Mouse (Mus musculus) thymus, postnatal 10 days (tissue): Measurements from ENCODE around the gene Olfr116.

ENCODE experiments used
- DNase-seq, 2 experiments: peaks; one replicate each; pipeline ENCODE4 v3.0.0; 2021; ENCODE audit warnings: low spot score in 2 of 2

Gene Olfr116

GRCm38 (mm10) chr17:37627009-37627408 is at the start of gene Olfr116, which contains the start of gene Olfr115:
Gene Olfr116, minus strand, starts transcription at chr17:37627199.
Gene Olfr115, minus strand, starts transcription at chr17:37627109.
- no peak for DNase-seq

GRCm38 (mm10) chr17:37666688-37667087 is 39.7 kb upstream of the Olfr116 start, which contains the start of gene Olfr118:
Gene Olfr118, plus strand, starts transcription at chr17:37666988.
- no peak for DNase-seq

GRCm38 (mm10) chr17:37663682-37664081 is 36.7 kb upstream of the Olfr116 start, which contains the start of gene Olfr117:
Gene Olfr117, minus strand, starts transcription at chr17:37663782.
- no peak for DNase-seq

GRCm38 (mm10) chr17:37592643-37593042 is 34.4 kb downstream of the Olfr116 start, which contains the start of gene Olfr114:
Gene Olfr114, minus strand, starts transcription at chr17:37592743.
- no peak for DNase-seq

- no peak for DNase-seq
These were observed 49.4 kb downstream of the Olfr116 start, which contains the start of gene Olfr113 for GRCm38 (mm10) chr17:37577563-37577962. Gene Olfr113, minus strand, starts transcription at chr17:37577663.
